Mouse (Mus musculus): ENCODE data around the gene Foxp1.
A peak's percentile ranks its signal among the peaks of the same experiment; 100 is the strongest.

The Foxp1 gene

GRCm38 (mm10) chr6:99388741-99389675 is 133.5 kb downstream of the Foxp1 start:
- no peak for DNase-seq (ENCODE audit: low spot score)

- no peak for DNase-seq (ENCODE audit: low spot score)
These were observed 134.5 kb downstream of the Foxp1 start for GRCm38 (mm10) chr6:99388023-99388422.

GRCm38 (mm10) chr6:99385059-99385604 is 137.4 kb downstream of the Foxp1 start:
- peak; percentile 25 for DNase-seq (ENCODE audit: low spot score)

GRCm38 (mm10) chr6:99383846-99384472 is 138.6 kb downstream of the Foxp1 start:
- no peak for DNase-seq (ENCODE audit: low spot score)

- no peak for DNase-seq (ENCODE audit: low spot score)
These were observed 142.4 kb downstream of the Foxp1 start for GRCm38 (mm10) chr6:99380146-99380545.

GRCm38 (mm10) chr6:99378997-99379710 is 143.4 kb downstream of the Foxp1 start:
- DNase-seq (ENCODE audit: low spot score), result peak; percentile 65

GRCm38 (mm10) chr6:99377716-99378115 is 144.8 kb downstream of the Foxp1 start:
- no peak for DNase-seq (ENCODE audit: low spot score)

GRCm38 (mm10) chr6:99377131-99377530 is 145.4 kb downstream of the Foxp1 start:
- DNase-seq (ENCODE audit: low spot score), result peak; percentile 10

GRCm38 (mm10) chr6:99376721-99377120 is 145.8 kb downstream of the Foxp1 start:
- no peak for DNase-seq (ENCODE audit: low spot score)

- DNase-seq (ENCODE audit: low spot score), result no peak
These were observed 146.7 kb downstream of the Foxp1 start for GRCm38 (mm10) chr6:99375865-99376264.

GRCm38 (mm10) chr6:99375376-99375775 is 147.1 kb downstream of the Foxp1 start:
- DNase-seq (ENCODE audit: low spot score), result no peak

- no peak for DNase-seq (ENCODE audit: low spot score)
These were observed 147.9 kb downstream of the Foxp1 start for GRCm38 (mm10) chr6:99374448-99375271.

GRCm38 (mm10) chr6:99372427-99372826 is 150.1 kb downstream of the Foxp1 start:
- DNase-seq (ENCODE audit: low spot score), result no peak

GRCm38 (mm10) chr6:99372016-99372415 is 150.5 kb downstream of the Foxp1 start:
- peak; percentile 14 for DNase-seq (ENCODE audit: low spot score)

- DNase-seq (ENCODE audit: low spot score), result no peak
These were observed 152.6 kb downstream of the Foxp1 start for GRCm38 (mm10) chr6:99369931-99370330.

- no peak for DNase-seq (ENCODE audit: low spot score)
These were observed 153.4 kb downstream of the Foxp1 start for GRCm38 (mm10) chr6:99369156-99369555.

- DNase-seq (ENCODE audit: low spot score), result no peak
These were observed 154.3 kb downstream of the Foxp1 start for GRCm38 (mm10) chr6:99368118-99368753.

- no peak for DNase-seq (ENCODE audit: low spot score)
These were observed 158.0 kb downstream of the Foxp1 start for GRCm38 (mm10) chr6:99364545-99364944.

- no peak for DNase-seq (ENCODE audit: low spot score)
These were observed 161.9 kb downstream of the Foxp1 start for GRCm38 (mm10) chr6:99360581-99360980.

- DNase-seq (ENCODE audit: low spot score), result no peak
These were observed 162.6 kb downstream of the Foxp1 start for GRCm38 (mm10) chr6:99359765-99360499.

Measured in embryo, embryonic 10 days (tissue).